Mouse (Mus musculus): Measurements from ENCODE around the gene Kpna7. TPM values are rescaled to one million over a fixed set of nuclear protein-coding genes. Genes with fewer than 3 reads are reported as not detected.
"Not testable (repeated sequence)": the region's sequence is repeated elsewhere in the genome, so short reads cannot be mapped to it uniquely, and the experiment has no call there.

Kpna7 gene
- total RNA-seq, 4 experiments from 2014 or later = not detected

GRCm38 (mm10) chr5:145016761-145017160, 67.1 kb downstream of the Kpna7 start:
- not testable (repeated sequence) for DNase-seq

GRCm38 (mm10) chr5:145014278-145014677, 69.6 kb downstream of the Kpna7 start:
- DNase-seq = no peak

- DNase-seq = no peak
Observed at GRCm38 (mm10) chr5:145008878-145009659, 74.8 kb downstream of the Kpna7 start.

- peak; percentile 27 for DNase-seq
Observed at GRCm38 (mm10) chr5:145005596-145005995, 78.2 kb downstream of the Kpna7 start.

GRCm38 (mm10) chr5:145004495-145004894, 79.3 kb downstream of the Kpna7 start:
- no peak for DNase-seq

GRCm38 (mm10) chr5:145003362-145003761, 80.5 kb downstream of the Kpna7 start:
- no peak for DNase-seq

GRCm38 (mm10) chr5:144998491-144998890, 85.3 kb downstream of the Kpna7 start:
- no peak for DNase-seq

- no peak for DNase-seq
Observed at GRCm38 (mm10) chr5:144990481-144990880, 93.3 kb downstream of the Kpna7 start.

- DNase-seq = no peak
Observed at GRCm38 (mm10) chr5:144990051-144990450, 93.8 kb downstream of the Kpna7 start.

- DNase-seq = no peak
Observed at GRCm38 (mm10) chr5:144989061-144989405, 94.8 kb downstream of the Kpna7 start.

- peak; percentile 21 for DNase-seq
Observed at GRCm38 (mm10) chr5:144988340-144989060, 95.3 kb downstream of the Kpna7 start.

- no peak for DNase-seq
Observed at GRCm38 (mm10) chr5:144987561-144987960, 96.3 kb downstream of the Kpna7 start.

GRCm38 (mm10) chr5:144984839-144985238, 99.0 kb downstream of the Kpna7 start:
- DNase-seq = no peak

- no peak for DNase-seq
Observed at GRCm38 (mm10) chr5:144983227-144983626, 100.6 kb downstream of the Kpna7 start.

- no peak for DNase-seq
Observed at GRCm38 (mm10) chr5:144979110-144979509, 104.7 kb downstream of the Kpna7 start.

- DNase-seq = peak; percentile 35
Observed at GRCm38 (mm10) chr5:144978533-144979107, 105.2 kb downstream of the Kpna7 start.

- no peak for DNase-seq
Observed at GRCm38 (mm10) chr5:144971266-144971665, 112.6 kb downstream of the Kpna7 start.

GRCm38 (mm10) chr5:144965639-144966351, 118.0 kb downstream of the Kpna7 start, which contains the start of gene Smurf1:
Gene Smurf1 (minus strand): TSS chr5:144965847.
- peak; percentile 62 for DNase-seq

- DNase-seq = peak; percentile 84
Observed at GRCm38 (mm10) chr5:144964872-144965638, 118.8 kb downstream of the Kpna7 start.

GRCm38 (mm10) chr5:144964465-144964864, 119.4 kb downstream of the Kpna7 start:
- no peak for DNase-seq

GRCm38 (mm10) chr5:144963817-144964261, 120.0 kb downstream of the Kpna7 start:
- peak; percentile 34 for DNase-seq

GRCm38 (mm10) chr5:144963401-144963800, 120.4 kb downstream of the Kpna7 start:
- DNase-seq = no peak

Measured in adrenal gland, adult 8-10 months (tissue).